Mouse (Mus musculus): ENCODE data around the gene Dhrs1.

Dhrs1 gene

GRCm38 (mm10) chr14:55721076-55721475 is 24.4 kb downstream of the Dhrs1 start:
- DNase-seq: no peak

- DNase-seq: no peak
Observed at GRCm38 (mm10) chr14:55720666-55721065, 24.8 kb downstream of the Dhrs1 start.

- DNase-seq: no peak
Observed at GRCm38 (mm10) chr14:55719737-55720136, 25.8 kb downstream of the Dhrs1 start.

- no peak for DNase-seq
Observed at GRCm38 (mm10) chr14:55716884-55717283, 28.6 kb downstream of the Dhrs1 start.

- no peak for DNase-seq
Observed at GRCm38 (mm10) chr14:55716271-55716670, 29.2 kb downstream of the Dhrs1 start.

- no peak for DNase-seq
Observed at GRCm38 (mm10) chr14:55714893-55715292, 30.6 kb downstream of the Dhrs1 start.

GRCm38 (mm10) chr14:55713729-55714122 is 31.8 kb downstream of the Dhrs1 start, which contains the start of gene Tgm1:
TSS of gene Tgm1 (minus strand) at chr14:55713926.
- DNase-seq: no peak

- DNase-seq: no peak
Observed at GRCm38 (mm10) chr14:55713007-55713728, 32.3 kb downstream of the Dhrs1 start.

- DNase-seq: no peak
Observed at GRCm38 (mm10) chr14:55711786-55712185, 33.7 kb downstream of the Dhrs1 start.

GRCm38 (mm10) chr14:55709509-55709908 is 36.0 kb downstream of the Dhrs1 start:
- DNase-seq: no peak

- DNase-seq: no peak
Observed at GRCm38 (mm10) chr14:55707397-55707796, 38.1 kb downstream of the Dhrs1 start.

GRCm38 (mm10) chr14:55706051-55706600 is 39.4 kb downstream of the Dhrs1 start:
- no peak for DNase-seq

GRCm38 (mm10) chr14:55702761-55703160 is 42.7 kb downstream of the Dhrs1 start:
- DNase-seq: no peak

- DNase-seq: no peak
Observed at GRCm38 (mm10) chr14:55701131-55701530, 44.4 kb downstream of the Dhrs1 start.

GRCm38 (mm10) chr14:55697226-55697625 is 48.3 kb downstream of the Dhrs1 start:
- no peak for DNase-seq

- DNase-seq: no peak
Observed at GRCm38 (mm10) chr14:55689433-55689832, 56.1 kb downstream of the Dhrs1 start.
